Mouse (Mus musculus): ENCODE results near the gene Gm49425. TPM values are rescaled to one million over a fixed set of nuclear protein-coding genes. Genes with fewer than 3 reads are reported as not detected.

Gm49425 gene
- total RNA-seq, 2 experiments from 2014 or later: not detected

DNA sequence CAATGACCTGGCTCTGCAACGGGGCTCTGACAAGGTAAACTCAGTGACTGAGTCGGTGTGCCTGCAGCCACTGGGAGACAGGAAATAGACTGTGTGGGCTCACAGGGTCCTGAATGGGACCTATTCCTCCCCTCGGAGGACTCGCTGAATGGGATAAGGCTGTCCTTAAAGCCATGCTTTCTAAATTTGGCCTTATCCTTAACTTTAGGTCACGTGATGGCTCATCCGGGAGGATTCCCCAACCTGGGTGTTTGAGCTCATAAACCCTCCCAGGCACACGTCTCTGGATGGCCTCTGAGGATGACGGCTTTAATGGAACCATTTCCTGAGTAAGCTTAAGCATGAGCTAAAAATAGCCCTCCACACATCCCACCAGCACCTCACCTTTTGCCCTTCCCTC, 24.3 kb downstream of the Gm49425 start:
- no peak for DNase-seq (ENCODE audit: low spot score in 2 of 2)

DNA sequence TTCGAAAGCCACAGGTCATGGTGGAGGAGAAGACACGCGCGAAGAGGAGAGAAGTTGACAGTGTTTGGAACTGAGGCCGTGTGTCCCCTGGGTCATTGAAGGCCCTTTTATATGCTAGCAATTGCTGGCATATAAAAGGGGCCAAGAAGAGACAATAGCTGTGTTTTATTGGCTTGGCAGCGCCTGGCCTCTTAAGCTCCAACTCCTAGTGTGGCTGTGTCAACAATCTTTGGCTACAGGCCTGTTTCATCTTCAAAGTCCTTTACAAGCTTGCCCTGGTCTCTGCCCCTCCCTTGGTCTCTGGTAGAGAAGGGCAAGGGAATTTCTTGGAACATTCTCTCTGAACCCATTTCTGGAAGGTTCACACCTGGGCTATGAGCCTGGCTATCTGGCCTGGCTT, 25.6 kb downstream of the Gm49425 start, which contains the start of gene Krt83:
TSS of gene Krt83 (minus strand) at position 82 of the 400 bp plus-strand sequence.
- DNase-seq (ENCODE audit: low spot score in 2 of 2): no peak

DNA sequence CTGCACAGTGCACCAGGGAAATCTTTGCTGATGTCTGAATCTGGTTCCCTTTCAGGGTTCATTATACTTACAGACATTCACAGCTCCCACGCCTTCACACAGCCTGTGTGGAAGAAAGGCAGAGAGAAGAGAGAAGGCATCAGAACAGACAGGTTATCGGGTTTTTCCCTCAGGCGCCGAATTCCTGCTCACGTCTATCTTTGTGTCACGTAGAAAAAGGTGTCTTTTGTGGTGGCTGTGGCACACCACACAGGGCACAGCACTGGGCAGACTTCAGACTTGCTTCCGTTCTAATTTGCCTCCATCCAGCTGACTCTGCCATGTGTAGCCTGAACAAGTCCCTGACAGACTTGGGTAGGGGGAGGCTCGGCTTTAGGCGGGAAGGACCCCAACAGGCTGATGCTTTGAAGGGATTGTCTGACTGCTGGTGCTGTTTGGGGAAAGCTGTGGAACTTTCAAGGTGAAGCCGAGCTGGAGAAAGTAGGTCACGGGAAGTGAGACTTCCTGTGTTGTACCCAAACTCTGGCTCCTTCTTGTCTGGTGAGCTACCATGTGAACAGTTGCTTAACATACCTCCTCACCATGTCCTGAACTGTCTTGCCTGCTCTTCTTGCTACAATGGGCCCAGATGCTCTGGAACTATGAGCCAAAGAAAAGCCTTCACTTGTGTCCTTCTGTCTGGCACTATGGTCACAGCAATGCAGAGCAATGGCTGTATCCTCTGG, 31.0 kb downstream of the Gm49425 start:
- DNase-seq (ENCODE audit: low spot score in 2 of 2): no peak

DNA sequence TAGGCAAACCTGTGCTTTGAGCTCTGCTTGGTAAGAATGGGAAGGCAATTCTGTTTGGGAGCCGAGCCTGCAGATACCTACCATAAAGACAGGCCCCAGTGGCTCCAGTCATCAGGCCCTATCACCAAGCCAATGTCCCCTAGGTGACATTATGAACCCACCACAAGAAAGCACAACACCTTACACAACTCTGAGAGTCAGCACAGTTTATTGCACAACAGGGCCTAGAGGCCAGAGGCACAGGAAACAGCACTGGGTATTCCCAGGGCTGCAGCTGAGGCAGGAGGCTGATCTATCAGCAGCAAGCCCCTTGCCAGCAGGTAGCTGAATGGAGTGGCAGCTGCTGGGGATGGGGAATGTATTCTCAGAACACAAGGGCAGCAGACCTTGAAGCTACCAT, 32.1 kb downstream of the Gm49425 start:
- DNase-seq (ENCODE audit: low spot score in 2 of 2): no peak

DNA sequence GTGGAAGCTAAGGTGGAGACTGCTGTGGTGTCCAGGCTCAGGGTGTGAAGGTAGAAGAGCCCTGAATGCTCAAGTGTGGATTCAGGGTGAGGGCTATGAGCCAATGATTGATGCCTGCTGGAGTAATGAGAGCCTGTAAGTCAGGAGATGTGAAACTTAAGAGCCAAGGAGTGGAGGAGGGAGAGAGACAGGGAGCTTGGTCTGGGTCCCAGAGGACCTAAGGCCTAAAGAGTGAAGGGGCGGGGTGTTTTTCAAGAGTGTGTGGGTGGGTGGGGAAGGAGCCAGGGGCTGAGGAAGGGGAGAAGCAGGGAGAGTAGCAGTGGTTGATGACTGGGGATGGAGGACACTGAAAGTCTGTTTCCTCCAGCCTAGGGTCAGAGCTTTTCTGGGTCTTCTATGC, 33.4 kb downstream of the Gm49425 start:
- no peak for DNase-seq (ENCODE audit: low spot score in 2 of 2)

DNA sequence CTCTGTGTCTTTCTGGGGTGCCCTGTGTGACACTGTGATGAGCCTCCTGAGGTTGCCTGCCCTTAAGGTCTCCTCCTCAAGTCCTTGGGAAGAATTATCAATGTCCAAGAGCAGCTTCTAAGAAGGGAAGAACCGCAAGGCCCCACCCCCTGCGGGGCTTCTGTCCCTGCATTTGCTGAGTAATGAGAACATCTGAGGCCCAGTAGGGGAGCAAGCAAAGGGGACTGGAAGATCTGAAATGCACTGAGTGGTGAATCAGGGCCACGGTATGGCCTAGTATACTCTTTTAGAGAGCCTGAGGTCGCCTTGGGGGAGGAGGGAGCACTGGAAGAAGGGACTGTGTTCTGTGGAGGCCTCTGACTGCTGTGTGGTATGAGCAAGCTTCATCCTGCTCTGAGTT, 35.0 kb downstream of the Gm49425 start:
- no peak for DNase-seq (ENCODE audit: low spot score in 2 of 2)

DNA sequence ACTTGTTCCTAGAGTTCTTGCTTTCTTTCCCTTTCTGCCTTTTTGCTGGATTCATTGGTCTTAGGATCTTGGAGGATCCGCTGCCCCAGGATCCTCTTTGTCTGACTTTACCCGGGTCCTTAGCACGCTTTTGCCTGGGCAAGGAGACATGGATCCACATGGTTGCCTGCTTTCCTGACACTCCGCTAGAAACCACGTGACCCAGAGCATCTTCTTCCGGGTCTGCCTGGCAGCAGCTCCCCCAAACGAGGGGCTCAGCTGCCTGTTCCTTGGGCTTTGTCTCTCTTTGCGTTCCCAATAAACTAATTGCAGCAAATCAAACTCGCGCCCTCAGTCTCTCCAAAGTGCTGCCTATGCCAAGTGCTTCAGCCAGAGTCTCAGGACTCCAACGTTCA, 37.4 kb downstream of the Gm49425 start:
- DNase-seq (ENCODE audit: low spot score in 2 of 2): no peak

DNA sequence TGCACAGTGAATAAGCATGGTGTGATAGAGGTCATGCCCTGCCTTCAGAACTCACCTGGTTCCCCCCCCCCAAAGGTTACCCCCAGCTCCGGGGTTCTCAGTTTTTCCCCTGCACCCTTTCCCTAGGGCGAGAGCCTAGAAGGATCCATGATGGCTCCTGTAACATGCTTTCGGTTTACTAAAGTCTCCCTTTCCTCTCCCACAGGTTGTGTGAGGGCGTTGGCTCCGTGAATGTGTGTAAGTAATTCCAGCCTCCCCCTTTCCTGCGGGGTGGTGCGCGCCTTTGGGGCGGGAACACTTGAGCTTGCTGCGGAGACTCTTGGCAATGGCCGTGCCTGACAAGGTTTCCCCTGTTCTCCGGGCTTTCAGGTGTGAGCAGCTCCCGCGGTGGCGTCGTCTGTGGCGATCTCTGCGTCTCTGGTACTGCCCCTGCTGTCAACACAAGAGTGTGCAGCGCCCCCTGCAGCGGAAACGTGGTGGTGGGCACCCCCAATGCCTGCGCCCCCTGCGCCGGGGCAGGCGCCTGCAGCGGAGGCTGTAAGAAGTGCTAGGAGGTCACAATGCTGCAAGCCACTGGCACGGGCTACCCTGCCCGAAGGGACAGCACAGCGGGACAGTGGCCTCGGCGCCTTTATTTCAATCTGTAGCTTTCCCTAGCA, 37.9 kb downstream of the Gm49425 start:
- DNase-seq (ENCODE audit: low spot score in 2 of 2): peak; percentile 72 to 79

DNA sequence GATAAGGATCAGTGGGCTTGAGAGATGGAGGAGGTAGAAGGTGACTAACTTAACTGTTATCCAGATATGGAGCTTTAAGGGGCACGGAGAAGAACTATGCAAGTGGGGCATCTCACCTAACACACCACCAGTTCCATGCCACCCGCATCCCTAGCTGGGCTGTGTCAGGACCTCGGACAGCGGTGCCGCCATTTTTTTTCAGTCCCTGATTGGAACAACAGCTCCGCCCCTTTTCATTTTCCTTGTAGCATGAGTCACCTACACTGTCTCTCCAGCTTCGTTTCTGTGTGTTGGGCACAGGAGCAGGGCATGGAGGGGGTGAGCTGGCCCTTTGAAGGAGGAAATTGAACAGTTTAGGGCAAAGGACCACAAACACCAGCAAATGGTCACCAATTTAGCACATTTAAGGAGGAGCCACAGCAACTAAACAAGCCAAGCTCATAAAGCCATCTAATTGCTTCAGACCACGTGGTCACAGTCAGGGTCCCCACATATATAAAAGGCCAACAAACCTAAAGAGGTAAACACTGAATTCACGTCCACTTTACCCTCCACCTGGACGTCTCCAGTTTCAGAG, 44.0 kb downstream of the Gm49425 start, which contains the start of gene Krt86:
TSS of gene Krt86 (plus strand) at position 527 of the 577 bp plus-strand sequence.
- no peak for DNase-seq (ENCODE audit: low spot score in 2 of 2)

DNA sequence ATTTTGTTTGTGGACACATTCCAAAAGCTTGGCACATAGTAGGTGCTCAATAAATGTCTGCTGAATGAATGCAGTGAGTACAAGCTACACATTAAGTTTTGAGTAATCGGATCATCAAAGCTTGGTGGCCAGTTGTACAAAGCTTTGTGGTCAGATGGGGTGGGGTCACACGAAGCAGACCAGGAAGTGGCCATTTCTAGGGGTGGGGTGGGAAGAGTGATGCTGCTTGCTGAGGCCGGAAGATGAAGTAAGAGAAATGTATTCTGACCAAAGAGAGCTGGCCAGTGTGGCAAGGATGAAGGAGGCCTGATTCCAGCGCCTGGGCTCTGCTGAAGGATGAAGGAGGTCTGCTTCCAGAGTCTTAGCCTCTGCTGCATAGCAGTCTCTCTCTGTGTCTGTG, 48.0 kb downstream of the Gm49425 start:
- no peak for DNase-seq (ENCODE audit: low spot score in 2 of 2)

Small RNAs within 50 kb of the gene (microRNA-seq; reads per million reads assigned to microRNA genes)
- 0 reads per million in 2 experiments for gene Gm44393

Other genes starting within 250 kb of the Gm49425 start
- 10 to 100 TPM; 41.1 to 43.3 TPM for gene Atg101, start 233.0 kb downstream of the Gm49425 start, total RNA-seq (2021)
- not detected for gene 6030408B16Rik, start 224.0 kb downstream of the Gm49425 start, total RNA-seq (2021)
- gene Krt80, start 147.1 kb downstream of the Gm49425 start, total RNA-seq (2021): under 1 TPM in 1 of 2 experiments, not detected in 1; 0.23 TPM
- not detected for gene Krt7, start 106.2 kb downstream of the Gm49425 start, total RNA-seq (2021)
- gene Krt87, start 78.5 kb downstream of the Gm49425 start, total RNA-seq (2021): under 1 TPM; 0.55 to 0.62 TPM
- not detected for gene Krt88, start 69.5 kb downstream of the Gm49425 start, total RNA-seq (2021)
- gene Krt81, start 53.5 kb downstream of the Gm49425 start, total RNA-seq (2021): not detected
- gene Krt86, start 43.8 kb downstream of the Gm49425 start, total RNA-seq (2021): under 1 TPM in 1 of 2 experiments, not detected in 1; 0.23 TPM
- gene Krt83, start 25.7 kb downstream of the Gm49425 start, total RNA-seq (2021): not detected
- not detected for gene Krt84, start 15.6 kb upstream of the Gm49425 start, total RNA-seq (2021)
- not detected for gene Krt82, start 33.4 kb upstream of the Gm49425 start, total RNA-seq (2021)
- gene Krt90, start 45.7 kb upstream of the Gm49425 start, total RNA-seq (2021): under 1 TPM in 1 of 2 experiments, not detected in 1; 0.25 TPM
- gene Krt75, start 56.6 kb upstream of the Gm49425 start, total RNA-seq (2021): under 1 TPM in 1 of 2 experiments, not detected in 1; 0.13 TPM
- not detected for gene Gm5414, start 110.9 kb upstream of the Gm49425 start, total RNA-seq (2021)
- not detected for gene Gm5478, start 130.1 kb upstream of the Gm49425 start, total RNA-seq (2021)
- not detected for gene Krt6b, start 163.0 kb upstream of the Gm49425 start, total RNA-seq (2021)
- gene Krt6a, start 177.0 kb upstream of the Gm49425 start, total RNA-seq (2021): not detected
- not detected for gene Krt5, start 195.6 kb upstream of the Gm49425 start, total RNA-seq (2021)
- gene Krt71, start 225.8 kb upstream of the Gm49425 start, total RNA-seq (2021): not detected